Mouse (Mus musculus): ENCODE measurements around the gene Greb1. TPM values are rescaled to one million over a fixed set of nuclear protein-coding genes. Genes with fewer than 3 reads are reported as not detected.

Greb1 gene
- polyA plus RNA-seq, 2 experiments = 0.41 to 1.1 TPM

DNA sequence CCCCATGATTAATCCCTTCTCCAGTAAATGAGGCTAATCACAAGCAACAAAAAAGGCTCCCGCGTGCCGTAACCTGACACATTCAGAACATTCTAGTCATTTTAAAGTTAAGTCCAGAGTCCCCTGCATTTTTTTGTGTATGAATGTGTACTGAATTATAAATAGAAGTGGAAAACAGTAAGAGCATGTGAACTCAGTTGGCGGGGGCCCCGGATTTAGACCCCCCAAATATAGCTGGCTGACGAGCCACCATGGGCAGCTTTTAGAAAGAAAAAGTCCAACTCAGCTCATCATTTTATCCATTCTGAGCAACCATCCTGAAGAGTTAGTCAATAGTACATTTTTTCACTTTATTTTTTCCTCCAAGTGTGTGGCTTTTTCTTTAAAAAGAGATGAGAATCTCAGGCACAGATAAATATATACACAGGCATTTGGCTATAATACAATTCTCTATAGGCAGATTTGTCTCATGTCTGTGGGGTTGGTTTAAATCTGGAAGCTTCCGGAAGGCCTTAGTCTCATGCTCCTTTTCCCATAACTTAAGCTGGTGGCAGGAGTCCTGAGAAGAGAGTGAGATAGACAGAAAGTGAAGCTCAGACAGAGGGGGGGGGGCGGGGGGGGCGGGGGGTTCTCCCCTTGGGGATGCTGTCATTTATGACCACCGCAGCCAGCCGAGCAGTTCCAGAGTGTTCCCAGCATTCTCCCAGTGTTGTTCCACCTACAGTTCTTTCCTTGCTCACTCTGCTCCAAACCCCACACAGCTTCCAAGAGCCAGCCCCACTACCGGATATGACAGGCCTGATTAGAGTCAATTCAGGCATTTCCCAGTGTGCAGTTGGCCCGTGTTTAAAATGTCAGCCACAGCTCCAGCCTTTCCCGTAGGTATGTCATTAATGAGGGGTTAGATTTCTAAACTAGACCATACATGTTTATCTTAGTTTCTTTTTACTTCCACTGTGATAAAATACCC is 44.2 kb upstream of the Greb1 start:
- Histone ChIP-seq H3K4me3 (ENCODE audit: insufficient read depth in 1 of 2, low read depth in 2 of 2, low read length in 2 of 2) (no peak overlapping the region), H3K36me3 (replicated peaks; ENCODE audit: control insufficient read depth, insufficient read depth, low read depth) (no peaks in the 10 kb centered on the region), H3K27ac (no peak overlapping the region), H3K4me2 (ENCODE audit: low read depth) (no peak overlapping the region), H3K9me3 (ENCODE audit: control insufficient read depth, low read length) (no peaks in the 10 kb centered on the region), H3K9ac (replicated peaks) (no peak overlapping the region), H3K27me3 (ENCODE audit: control insufficient read depth, insufficient read depth, low read length) (no peaks in the 10 kb centered on the region), H3K4me1 (replicated peaks; ENCODE audit: control insufficient read depth in 2 of 2, insufficient read depth in 2 of 2, low read length in 1 of 2) (peaks cover 0 to 6% of the 10 kb centered on the region in 2 experiments; a peak in 1 of 4 replicates)
- 65% methylated on average over 13 of the region's 14 CpGs for WGBS (ENCODE audit: insufficient replicate concordance)
- DNase-seq (ENCODE audit: low read depth in 3 of 3, low spot score in 3 of 3) (no peak), ATAC-seq (ENCODE audit: insufficient read depth) (no peak)
- TF ChIP-seq EP300 (IDR thresholded peaks at IDR 0.05; ENCODE audit: low read depth) = no peak
- no peak for TF ChIP-seq CTCF (IDR thresholded peaks at IDR 0.05; ENCODE audit: low read depth)

- WGBS (ENCODE audit: insufficient replicate concordance) = 26% methylated on average over 8 of the region's 8 CpGs
- TF ChIP-seq EP300 (IDR thresholded peaks at IDR 0.05; ENCODE audit: low read depth) (no peak), CTCF (IDR thresholded peaks at IDR 0.05; ENCODE audit: low read depth) (no peak)
These were observed 40.4 kb upstream of the Greb1 start for GRCm38 (mm10) chr12:16840842-16841782.

DNA sequence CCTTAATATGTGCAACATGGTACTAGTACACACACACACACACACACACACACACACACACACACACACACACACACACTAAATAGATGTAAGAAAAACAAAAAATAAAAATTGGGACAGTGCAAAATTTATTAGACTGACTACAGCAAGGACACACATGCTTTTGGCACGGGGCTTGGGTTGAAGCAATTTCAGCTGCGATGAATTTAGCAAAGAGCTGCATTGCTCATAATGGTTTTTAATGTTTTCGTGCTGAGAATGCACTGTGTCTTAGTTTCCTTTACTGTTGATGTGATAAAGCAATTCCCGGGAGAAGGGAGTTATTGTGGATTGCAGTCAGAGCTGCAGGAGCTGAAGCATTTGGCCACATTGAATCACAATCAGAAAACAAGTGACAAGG is 37.1 kb upstream of the Greb1 start:
- DNase-seq (ENCODE audit: low read depth in 3 of 3, low spot score in 3 of 3) = no peak
- TF ChIP-seq CTCF (IDR thresholded peaks at IDR 0.05; ENCODE audit: low read depth) (no peak), EP300 (IDR thresholded peaks at IDR 0.05; ENCODE audit: low read depth) (no peak)
- Histone ChIP-seq H3K9ac (replicated peaks) (no peak overlapping the region), H3K4me2 (ENCODE audit: low read depth) (no peak overlapping the region), H3K36me3 (replicated peaks; ENCODE audit: control insufficient read depth, insufficient read depth, low read depth) (no peaks in the 10 kb centered on the region), H3K27ac (no peak overlapping the region), H3K4me3 (ENCODE audit: insufficient read depth in 1 of 2, low read depth in 2 of 2, low read length in 2 of 2) (no peak overlapping the region), H3K4me1 (replicated peaks; ENCODE audit: control insufficient read depth in 2 of 2, insufficient read depth in 2 of 2, low read length in 1 of 2) (peaks cover 0 to 6% of the 10 kb centered on the region in 2 experiments; a peak in 1 of 4 replicates), H3K9me3 (ENCODE audit: control insufficient read depth, low read length) (no peaks in the 10 kb centered on the region), H3K27me3 (ENCODE audit: control insufficient read depth, insufficient read depth, low read length) (no peaks in the 10 kb centered on the region)
- no peak for ATAC-seq (ENCODE audit: insufficient read depth)
- 72% methylated on average over 4 of the region's 4 CpGs for WGBS (ENCODE audit: insufficient replicate concordance)

More at GRCm38 (mm10) chr12:16840842-16841782, 40.4 kb upstream of the Greb1 start:
- ATAC-seq (ENCODE audit: insufficient read depth) = 0 out of 2 replicates have a peak, but pooled peaks have one; percentile 15
- peak in 1 of 3 experiments; percentile 13 for DNase-seq (ENCODE audit: low read depth in 3 of 3, low spot score in 3 of 3)
- Histone ChIP-seq H3K27ac (no peak overlapping the region), H3K4me1 (replicated peaks; ENCODE audit: control insufficient read depth in 2 of 2, insufficient read depth in 2 of 2, low read length in 1 of 2) (peaks cover 0 to 6% of the 10 kb centered on the region in 2 experiments; a peak in 1 of 4 replicates), H3K4me2 (ENCODE audit: low read depth) (no peak overlapping the region), H3K27me3 (ENCODE audit: control insufficient read depth, insufficient read depth, low read length) (no peaks in the 10 kb centered on the region), H3K36me3 (replicated peaks; ENCODE audit: control insufficient read depth, insufficient read depth, low read depth) (no peaks in the 10 kb centered on the region), H3K9me3 (ENCODE audit: control insufficient read depth, low read length) (no peaks in the 10 kb centered on the region), H3K4me3 (ENCODE audit: insufficient read depth in 1 of 2, low read depth in 2 of 2, low read length in 2 of 2) (no peak overlapping the region), H3K9ac (replicated peaks) (no peak overlapping the region)

- DNase-seq (ENCODE audit: low read depth in 3 of 3, low spot score in 3 of 3) = no peak
- no peak overlapping the region for H3K9ac ChIP-seq (replicated peaks)
- H3K4me3 ChIP-seq (ENCODE audit: insufficient read depth in 1 of 2, low read depth in 2 of 2, low read length in 2 of 2) = no peak overlapping the region
- H3K4me1 ChIP-seq (replicated peaks; ENCODE audit: control insufficient read depth in 2 of 2, insufficient read depth in 2 of 2, low read length in 1 of 2) = peaks cover 0 to under 1% of the 10 kb centered on the region in 2 experiments; a peak in 1 of 4 replicates
- 46% methylated on average over 9 of the region's 9 CpGs for WGBS (ENCODE audit: insufficient replicate concordance)
- H3K4me2 ChIP-seq (ENCODE audit: low read depth) = no peak overlapping the region
- H3K27me3 ChIP-seq (ENCODE audit: control insufficient read depth, insufficient read depth, low read length) = no peaks in the 10 kb centered on the region
- no peak overlapping the region for H3K27ac ChIP-seq
- ATAC-seq (ENCODE audit: insufficient read depth) = no peak
- no peaks in the 10 kb centered on the region for H3K9me3 ChIP-seq (ENCODE audit: control insufficient read depth, low read length)
- H3K36me3 ChIP-seq (replicated peaks; ENCODE audit: control insufficient read depth, insufficient read depth, low read depth) = no peaks in the 10 kb centered on the region
- TF ChIP-seq EP300 (IDR thresholded peaks at IDR 0.05; ENCODE audit: low read depth) (no peak), CTCF (IDR thresholded peaks at IDR 0.05; ENCODE audit: low read depth) (no peak)
These were observed 35.5 kb upstream of the Greb1 start for GRCm38 (mm10) chr12:16836188-16836587.

Data from liver, embryonic 14.5 days (tissue).